Mouse (Mus musculus) c-Kit-positive CD71-positive TER-119-positive erythroid progenitor cells, embryonic 14.5 days (primary cell): ENCODE results near the gene Alg12.

Experiments
- DNase-seq: peaks from one replicate; pipeline ENCODE4 v3.0.0-alpha.2; 2013; ENCODE audit warnings: low spot score

The Alg12 gene

DNA sequence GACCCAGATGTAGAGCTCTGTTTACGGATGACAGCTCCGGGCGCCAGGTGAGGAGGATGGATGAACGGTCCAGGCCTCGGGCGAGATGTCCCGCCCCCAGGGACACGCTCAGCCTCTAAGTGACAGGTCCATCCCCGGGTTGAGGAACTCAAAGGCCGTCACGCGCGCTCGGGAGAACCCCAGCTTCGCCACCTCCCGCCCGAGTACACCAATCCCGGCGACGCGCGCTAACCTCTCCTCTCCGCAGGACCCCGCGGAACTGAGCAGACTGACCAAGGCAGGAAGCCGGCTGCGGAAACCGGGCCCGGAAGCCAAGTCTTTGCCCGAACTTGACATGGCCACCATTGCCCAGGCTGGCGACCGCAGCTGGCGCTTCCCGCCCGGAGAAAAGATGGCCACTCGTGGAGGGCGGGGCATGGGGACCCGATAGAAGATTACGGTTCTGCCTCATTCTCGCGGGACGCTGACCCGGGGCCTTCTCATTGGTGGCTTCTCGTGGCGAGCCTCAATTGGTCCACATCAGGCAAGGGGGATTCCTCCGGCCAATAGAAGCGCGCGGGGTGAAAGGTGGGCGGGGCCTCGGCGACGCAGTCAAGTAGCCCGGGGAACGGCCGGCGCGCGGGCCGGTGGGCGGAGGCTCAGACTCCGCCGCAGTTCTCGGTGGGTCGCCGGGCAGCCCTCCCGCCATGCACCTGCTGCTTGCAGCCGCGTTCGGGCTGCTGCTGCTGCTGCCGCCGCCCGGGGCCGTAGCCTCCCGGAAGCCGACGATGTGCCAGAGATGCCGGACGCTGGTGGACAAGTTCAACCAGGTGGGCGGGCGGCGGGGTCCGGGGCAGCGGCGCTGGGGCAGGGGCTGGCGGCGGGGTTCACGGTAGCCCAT is at the start of gene Alg12, which contains the start of gene Creld2:
TSS of gene Alg12 (minus strand) at position 293 of the 880 bp plus-strand sequence.
TSS of gene Creld2 (plus strand) at position 621 of the 880 bp plus-strand sequence.
- DNase-seq: peak; percentile 99

DNA sequence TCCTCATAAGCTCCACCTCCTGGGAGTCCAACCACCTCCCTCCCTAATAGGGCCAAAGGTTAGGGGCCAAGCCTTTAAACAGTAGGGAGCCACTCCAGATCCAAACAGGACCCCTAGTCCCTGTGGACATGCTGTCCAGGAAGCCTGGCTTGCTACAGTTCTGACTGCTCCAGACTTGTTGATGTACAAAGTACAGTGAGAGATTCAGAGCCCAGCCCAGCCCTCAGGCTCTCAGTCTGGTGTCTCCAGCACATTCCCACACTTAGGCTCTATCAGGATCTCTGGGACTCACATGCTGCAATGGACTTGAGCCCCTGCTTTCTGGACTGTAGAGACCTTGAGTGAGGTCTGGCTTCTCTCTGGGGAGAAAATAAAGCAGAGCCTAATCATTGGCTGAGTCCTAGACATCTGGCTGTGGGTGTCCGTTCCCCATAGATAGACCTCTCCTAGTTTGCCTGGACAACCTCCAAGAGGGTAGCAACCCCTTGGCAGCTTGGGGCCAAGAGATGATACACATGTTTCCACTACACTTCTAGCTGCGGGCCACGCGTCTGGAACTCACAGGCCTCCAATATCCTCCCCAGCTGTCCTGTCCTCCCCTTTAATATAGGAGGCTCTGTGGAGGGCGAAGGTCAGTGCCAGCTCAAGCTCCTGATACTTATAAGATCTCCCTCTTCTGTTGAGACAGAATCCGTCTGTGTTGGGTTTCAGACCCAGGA is 49.1 kb upstream of the Alg12 start:
- DNase-seq: no peak

DNA sequence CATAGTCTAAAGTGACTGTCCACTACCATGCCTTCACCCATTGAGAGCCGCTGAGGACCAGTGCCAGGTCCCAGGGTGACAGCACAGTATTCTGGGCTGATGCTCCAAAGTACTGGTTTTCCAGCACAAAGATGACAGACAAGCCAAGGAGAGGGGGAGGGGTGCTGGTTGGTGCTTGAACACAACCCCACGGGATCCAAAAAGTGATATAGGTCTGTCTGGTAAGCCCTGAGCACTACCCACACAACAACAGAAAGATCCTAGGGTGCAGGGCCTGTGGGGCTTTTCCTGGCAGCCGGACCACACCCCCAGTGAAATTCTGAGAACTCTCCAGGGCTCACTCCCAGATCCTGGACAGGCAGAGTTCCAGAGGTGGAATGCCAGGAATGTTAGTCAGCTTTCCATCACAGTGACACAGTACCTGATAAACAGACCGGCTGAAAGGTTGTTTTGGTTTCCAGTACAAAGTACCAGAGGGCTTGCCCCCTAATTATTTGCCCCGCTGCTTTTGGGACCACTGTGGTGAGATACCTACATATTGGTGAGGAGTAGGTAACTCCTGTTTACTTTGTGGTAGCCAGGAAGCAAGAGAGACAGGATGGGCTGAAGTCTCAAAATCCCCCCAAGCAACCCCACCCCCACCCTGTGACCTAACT is 48.4 kb upstream of the Alg12 start:
- DNase-seq: no peak

DNA sequence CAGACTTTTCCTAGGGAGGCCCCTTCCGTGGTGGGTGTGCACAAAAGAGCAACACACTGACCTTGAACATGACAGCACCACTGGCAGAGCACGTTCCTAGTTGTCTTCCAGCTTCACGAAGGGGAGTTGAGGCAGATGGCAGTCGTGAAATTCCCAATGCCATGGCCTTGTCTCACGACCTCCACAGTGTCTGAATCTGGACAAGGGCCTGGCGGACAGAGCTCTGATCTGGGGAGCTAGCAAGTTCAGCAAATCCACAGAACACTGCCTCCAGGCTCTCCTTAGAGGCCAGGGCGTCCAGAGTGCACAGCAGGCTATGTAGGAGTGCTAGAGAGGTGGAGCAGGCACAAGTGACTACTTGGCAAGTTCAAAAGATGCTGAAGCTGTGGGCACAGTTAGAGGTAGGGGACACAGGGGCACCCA is 47.8 kb upstream of the Alg12 start:
- DNase-seq: no peak

DNA sequence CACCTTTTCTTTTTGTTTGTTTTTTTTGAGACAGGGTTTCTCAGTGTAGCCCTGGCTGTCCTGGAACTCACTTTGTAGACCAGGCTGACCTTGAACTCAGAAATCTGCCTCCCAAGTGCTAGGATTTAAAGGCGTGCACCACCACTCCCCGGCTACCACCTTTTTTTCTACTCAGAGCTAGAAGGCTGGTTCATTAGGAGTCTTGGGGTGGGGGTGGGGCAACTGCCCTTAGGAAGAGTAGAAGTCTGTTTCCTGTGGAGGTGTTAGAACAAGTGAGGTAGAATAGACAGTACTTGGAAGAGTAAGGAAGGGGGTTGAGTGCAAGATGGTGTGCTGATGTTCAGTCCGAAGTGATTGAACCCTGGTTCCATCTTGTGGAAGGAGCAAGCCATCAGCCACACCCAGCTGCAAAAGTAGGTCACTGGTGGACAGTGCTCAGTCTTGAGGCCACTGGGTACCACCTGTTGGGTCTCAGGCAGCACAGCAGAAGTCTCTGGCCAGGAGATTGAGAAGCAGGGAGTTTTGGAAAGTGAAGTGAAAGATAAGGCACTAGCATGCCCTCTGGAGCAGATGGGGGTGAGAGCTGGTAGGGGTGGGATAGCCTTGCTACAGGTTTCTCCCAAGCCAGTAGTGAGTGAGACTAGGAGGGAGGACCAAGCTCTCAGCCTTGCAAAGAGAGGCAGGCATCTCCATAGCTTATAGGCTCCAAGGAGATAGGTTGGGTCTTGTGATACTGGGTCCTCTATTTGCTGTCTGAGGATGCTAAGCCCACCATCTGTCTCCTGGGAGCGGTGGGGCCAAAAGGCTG is 47.0 kb upstream of the Alg12 start:
- DNase-seq: no peak

DNA sequence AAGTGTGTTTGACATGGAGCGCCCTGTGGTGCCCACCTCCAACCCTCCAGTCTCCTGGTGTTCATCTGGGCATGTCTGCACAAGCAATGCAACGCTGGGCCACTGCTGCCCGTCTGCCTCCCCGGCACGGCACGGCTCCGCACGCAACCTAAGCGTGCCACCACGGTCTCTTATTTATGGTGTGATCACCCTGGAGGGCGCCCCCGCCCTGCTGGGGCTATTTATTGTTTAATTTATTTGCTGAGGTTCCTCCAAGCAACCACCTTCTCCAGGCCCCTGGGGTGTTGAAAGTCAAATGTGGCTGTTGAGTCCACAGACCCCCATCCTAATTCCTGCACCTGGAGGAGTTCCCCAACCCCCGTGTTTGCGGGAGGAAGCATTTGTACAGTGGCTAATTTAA is 45.9 kb upstream of the Alg12 start:
- DNase-seq: no peak

DNA sequence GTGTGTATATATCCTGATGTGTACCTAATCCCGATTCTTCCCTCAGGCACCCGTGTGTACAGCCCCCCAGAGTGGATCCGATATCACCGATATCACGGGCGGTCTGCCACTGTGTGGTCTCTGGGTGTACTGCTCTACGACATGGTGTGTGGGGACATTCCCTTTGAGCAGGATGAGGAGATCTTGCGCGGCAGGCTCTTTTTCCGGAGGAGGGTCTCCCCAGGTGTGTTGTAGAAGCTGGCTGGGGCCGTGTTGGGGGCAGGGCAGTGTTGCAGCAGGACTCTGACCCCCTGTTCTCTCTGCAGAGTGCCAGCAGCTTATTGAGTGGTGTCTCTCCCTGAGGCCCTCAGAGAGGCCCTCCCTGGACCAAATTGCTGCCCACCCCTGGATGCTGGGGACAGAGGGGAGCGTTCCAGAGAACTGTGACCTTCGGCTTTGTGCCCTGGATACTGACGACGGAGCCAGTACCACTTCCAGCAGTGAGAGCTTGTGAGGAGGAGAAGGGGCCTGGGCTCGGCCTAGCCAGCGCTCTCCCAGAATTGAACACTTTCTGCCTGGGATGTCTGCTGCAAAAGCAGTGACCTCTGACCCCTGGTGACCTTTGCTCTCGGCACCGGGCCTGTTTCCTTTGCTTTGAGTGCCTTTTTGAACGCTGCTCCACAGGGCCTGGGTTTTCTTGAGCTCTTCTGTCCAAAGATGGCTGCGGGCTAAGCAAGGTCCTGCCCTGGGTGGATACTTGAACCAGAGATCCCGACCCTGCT is 45.3 kb upstream of the Alg12 start:
- DNase-seq: no peak

DNA sequence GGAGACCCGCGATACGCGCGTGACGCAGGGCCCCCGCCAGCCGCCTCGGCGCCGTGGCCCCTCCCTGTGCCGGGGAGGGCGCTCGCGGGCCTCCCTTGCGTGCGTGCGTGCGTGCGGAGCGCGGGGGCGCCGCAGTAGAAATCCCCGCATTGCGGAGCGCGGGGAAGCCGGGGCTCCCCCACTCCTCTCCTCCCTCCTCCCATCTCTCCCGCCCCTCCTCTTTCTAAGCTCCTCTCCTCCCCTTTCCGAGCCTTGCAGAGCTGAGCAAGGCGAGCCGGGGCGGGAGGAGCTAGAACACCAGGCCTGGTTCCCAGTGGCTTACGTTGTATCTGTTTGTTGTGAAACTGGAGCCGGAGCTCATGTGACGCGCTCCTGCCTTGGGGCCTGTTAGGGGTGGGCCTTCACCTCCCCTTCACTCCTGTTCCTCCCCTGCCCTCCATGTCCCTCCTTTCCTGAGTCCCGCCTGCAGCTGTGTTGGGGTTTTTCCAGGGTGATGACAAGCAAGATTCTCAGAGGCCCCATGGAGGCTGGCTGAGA is 44.6 kb upstream of the Alg12 start:
- peak; percentile 65 for DNase-seq

DNA sequence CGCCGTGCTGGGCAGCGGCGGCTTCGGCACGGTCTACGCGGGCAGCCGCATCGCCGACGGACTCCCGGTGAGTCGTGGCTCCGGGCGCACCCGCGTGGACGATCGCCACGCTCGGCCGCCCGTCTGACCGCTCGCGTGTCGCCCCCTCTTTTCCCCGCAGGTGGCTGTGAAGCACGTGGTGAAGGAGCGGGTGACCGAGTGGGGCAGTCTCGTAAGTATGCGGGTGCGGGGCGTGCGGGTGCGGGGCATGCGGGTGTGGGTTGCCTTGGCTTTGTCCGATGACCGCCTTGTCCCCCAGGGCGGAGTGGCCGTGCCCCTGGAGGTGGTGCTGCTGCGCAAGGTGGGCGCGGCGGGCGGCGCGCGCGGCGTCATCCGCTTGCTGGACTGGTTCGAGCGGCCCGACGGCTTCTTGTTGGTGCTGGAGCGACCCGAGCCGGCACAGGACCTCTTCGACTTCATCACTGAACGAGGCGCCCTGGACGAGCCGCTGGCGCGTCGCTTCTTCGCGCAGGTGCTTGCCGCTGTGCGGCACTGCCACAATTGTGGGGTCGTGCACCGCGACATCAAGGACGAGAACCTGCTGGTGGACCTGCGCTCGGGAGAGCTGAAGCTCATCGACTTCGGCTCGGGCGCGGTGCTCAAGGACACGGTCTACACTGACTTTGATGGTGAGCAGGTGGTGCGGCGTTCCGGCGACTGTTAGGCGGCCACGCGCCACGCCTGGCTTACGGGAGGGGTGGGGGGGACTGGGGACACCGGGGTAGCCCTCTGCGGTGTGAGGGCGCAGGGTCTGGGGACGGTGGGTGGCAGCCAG is 44.0 kb upstream of the Alg12 start:
- peak; percentile 46 for DNase-seq

DNA sequence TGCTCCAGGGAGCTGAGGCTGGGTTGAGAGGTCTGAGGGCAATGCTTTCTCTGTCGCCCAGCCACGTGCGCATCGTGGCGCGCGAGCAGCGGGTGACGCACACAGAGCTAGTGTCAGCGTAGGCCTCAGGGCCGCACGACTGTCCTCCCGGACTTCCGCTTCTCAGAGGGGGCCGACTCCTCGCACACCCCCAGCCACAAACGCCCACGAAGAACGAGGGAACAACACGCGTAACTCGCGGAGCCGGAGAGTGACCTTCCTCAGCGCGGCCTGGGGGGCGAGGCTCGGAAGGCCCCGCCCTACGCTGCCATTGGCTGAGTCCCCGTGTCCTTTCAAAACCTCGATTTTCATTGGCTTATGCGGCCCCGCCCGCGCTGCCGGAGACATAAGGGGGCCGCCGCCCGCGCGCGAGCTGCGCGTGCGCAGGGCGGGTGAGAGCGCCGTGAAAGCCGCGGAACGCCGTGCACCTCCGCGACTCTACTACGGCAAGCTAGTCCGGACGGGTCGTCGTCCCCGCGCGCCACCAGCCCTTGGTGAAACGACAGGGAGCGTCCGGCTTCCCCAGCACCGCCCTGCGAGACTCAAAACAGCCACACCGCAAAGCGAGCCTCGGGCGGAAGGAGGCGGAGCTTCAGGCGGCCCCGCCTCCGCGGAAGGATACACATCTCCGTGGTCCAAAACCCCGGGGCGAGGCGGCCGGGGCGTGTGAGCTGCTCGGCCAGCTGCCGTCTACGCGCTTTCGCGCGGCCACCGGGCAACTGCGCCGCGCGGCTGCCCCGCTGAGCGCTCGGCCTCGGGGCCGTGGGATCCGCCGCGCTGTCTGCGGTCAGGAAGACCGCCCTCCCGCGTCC is 42.9 kb upstream of the Alg12 start, which contains the start of gene Pim3:
TSS of gene Pim3 (plus strand) at position 415 of the 851 bp plus-strand sequence.
- DNase-seq: peak; percentile 92

DNA sequence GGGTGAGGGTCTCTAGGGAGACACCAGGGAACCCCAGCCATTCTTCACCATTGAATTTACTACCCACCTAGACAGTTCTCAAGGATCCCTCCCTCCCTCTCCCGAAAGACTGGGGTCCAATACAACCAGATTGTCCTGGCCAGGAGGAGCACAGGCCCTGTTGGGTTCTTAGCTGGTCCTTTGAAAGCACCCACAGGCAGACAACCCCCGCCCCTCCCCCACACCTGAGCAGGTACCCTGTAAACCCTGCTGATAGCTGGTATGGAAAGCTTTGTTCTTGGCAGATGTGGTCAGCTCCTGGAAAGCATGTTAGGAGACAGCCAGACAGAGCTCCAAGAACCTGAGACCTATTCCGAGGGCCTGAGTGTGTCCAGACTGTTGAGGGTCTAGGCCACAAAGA is 41.7 kb upstream of the Alg12 start:
- DNase-seq: no peak

DNA sequence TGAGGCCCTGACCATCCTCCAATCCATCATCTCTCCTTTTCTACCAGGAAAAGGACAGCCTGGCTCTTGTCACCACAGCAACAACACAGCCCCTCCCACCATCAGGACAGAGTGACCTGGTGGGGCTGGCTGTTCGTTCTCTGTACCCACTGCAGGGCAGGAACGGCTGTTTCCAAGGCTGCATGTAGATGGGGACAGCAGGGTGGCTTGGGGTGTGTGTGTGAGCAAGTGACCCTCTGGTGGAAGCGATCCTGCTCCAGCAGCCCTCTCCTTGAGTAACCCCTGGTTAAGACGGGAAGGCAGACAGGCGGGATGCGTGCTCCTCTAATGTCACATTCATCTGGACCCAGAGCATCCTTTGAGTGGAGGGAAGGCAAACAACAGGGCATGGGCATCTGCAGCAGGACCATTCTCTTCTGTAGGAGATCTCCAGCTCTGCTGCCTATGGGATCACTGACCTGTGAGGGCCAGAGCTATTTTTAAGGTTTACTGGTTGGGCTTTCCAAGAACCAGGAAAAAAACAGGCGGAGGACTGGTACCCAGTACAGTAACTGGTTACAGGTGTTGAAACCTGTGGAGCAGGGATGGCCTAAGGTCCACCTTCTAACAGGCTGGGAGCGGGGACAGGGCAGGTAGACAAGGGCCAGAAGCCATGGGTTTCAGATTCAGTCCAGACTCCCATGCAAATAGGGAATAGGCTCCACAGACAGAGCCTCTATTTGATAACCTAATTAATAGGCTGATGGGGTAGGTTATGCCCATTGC is 40.3 kb upstream of the Alg12 start:
- no peak for DNase-seq

DNA sequence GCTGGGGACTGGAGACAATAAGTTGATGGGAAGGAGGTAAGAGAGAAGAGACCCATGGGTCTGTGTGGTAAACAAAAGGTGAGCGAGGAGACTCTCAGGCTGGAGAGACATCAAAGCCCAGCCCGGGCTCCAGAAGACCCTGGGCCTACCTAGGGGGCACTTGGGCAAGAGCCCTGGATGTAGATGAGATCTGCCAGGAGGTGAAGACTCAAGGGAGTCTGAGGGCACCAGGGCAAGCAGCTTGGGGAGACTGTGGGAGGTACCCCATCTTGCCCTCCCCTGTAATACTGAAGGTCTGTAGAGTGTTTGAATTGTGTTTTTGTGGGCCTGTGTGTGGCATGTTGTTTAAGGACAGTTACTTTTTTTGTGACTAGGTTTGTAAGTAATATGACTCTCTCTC is 39.6 kb upstream of the Alg12 start:
- no peak for DNase-seq

DNA sequence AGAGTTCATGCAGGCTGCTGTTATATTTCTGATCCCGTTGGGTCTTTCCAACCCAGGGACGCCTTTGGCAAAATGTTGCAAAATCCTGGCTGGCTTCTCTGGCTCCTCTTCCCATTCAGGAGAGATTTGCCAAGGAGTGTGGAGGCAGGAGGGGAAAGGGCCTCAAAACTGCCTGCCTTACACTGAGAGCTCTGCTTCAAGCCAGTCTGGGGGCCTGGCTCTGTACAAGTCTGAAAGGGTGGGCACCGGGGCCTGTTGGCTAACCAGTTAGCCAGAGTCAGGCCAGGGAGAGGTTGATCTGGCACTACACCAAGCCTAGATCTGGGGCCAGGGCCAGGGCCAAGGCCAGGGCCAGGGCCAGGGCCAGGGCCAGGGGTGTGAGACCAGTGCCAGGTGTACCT is 39.0 kb upstream of the Alg12 start:
- DNase-seq: no peak

DNA sequence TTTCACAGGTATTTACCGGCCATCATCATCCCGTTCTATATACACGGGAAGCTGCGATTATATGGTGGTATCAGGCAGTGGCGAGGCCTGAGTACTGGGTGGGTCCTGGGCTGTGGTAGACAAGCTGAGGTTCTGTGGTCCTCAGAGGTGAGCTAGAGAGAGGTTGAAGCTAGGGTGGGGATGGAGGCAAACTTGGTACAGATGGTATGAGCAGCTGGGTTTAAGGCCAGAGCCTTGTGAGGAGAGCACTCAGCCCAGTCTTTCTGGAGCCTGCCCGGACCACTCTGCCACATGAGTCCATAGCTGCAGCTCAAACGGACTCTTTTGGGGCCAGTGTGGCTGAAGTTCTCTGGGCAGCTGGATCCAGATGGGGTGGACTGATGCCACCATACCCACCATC is 38.2 kb upstream of the Alg12 start:
- DNase-seq: no peak

DNA sequence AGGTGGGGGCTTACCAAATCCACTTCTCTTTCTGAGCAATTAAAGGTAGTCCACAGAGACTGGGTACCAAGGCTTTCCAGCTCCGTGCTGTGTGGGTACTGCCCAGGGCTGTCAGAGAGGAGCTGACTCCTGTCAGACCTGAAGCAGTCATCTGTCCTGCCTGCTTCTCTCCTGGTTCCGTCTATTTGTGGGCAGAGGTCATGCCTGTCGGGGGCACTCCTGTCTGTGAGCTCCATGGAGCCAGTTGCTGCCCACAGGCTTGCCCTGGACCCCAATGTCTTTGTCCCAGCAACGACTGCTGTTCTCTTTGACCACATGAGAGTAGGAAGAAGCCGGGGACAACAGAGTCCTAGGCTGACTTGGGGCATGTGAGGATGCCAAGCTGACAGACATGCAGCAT is 37.5 kb upstream of the Alg12 start:
- DNase-seq: no peak

DNA sequence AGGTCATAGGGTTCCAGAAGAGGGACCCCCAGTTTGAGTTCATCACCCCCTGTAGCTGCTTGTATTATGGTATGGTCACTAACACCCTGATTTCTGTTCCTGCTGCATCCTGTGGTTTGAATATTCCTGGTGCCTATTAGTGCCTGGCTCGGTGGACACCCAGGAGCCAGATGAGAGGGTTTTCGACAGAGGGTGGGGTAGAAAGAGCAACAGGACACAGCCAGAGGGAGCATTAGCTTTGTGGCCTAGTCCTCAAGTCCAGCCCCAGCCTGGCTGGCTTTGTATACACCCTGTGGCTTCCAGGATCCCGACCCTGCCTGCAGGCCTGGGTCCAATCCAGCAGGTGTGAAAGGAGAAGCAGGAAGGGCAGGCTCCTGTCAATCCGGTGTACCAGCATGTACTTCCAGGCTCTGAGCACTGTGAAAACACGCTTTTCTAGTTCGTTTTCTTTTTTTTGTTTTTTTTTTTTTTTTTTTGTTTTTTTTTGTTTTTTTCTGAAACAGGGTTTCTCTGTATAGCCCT is 36.8 kb upstream of the Alg12 start:
- no peak for DNase-seq
